Mouse (Mus musculus) limb, embryonic 14.5 days (tissue): Measurements from ENCODE around the gene Pold4. TPM values are rescaled to one million over a fixed set of nuclear protein-coding genes. Genes with fewer than 3 reads are reported as not detected.

Experiments
- ATAC-seq: fragments of 200-750 bp; cut with Nextera tagmentation; 2 replicates; pipeline ENCODE4 v1.8.0; 2017; ENCODE audit warnings: low read depth, moderate number of reproducible peaks, moderate TSS enrichment; ENCODE audit not compliant: low FRiP score
- DNase-seq: peaks from one replicate; pipeline ENCODE4 v3.0.0-alpha.2; 2015; ENCODE audit warnings: low spot score
- H3K27ac ChIP-seq: fragments of 300-500 bp; sonication (generic); replicated peaks from 2 replicates; pipeline ENCODE4 v1.5.1; 2014; ENCODE audit warnings: low read depth, mild to moderate bottlenecking, low read length, moderate library complexity, mixed read lengths
- H3K27me3 ChIP-seq: fragments of 300-500 bp; sonication (generic); 2 replicates; pipeline ENCODE4 v1.6.1; 2014; ENCODE audit warnings: low read length, mixed read lengths; ENCODE audit not compliant: control insufficient read depth, insufficient read depth
- H3K36me3 ChIP-seq: fragments of 300-500 bp; sonication (generic); 2 replicates; pipeline ENCODE4 v1.6.1; 2014; ENCODE audit warnings: mild to moderate bottlenecking, low read length, moderate library complexity, mixed read lengths; ENCODE audit not compliant: control insufficient read depth, insufficient read depth
- H3K4me1 ChIP-seq: fragments of 300-500 bp; sonication (generic); 2 replicates; pipeline ENCODE4 v1.6.1; 2014; ENCODE audit warnings: antibody characterized with exemption, low read length, mixed read lengths; ENCODE audit not compliant: control insufficient read depth, insufficient read depth
- H3K4me2 ChIP-seq: fragments of 300-500 bp; sonication (generic); replicated peaks from 2 replicates; pipeline ENCODE4 v1.6.1; 2014; ENCODE audit warnings: low read depth, mild to moderate bottlenecking, low read length, moderate library complexity; ENCODE audit not compliant: severe bottlenecking
- H3K4me3 ChIP-seq: fragments of 300-500 bp; sonication (generic); replicated peaks from 2 replicates; pipeline ENCODE4 v1.5.1; 2014; ENCODE audit warnings: low read length
- H3K9ac ChIP-seq: fragments of 300-500 bp; sonication (generic); 2 replicates; pipeline ENCODE4 v1.6.1; 2014; ENCODE audit warnings: mild to moderate bottlenecking, low read depth, low read length, moderate library complexity; ENCODE audit not compliant: severe bottlenecking
- H3K9me3 ChIP-seq: fragments of 300-500 bp; sonication (generic); 2 replicates; pipeline ENCODE4 v1.6.1; 2016; ENCODE audit warnings: low read length; ENCODE audit not compliant: control insufficient read depth
- POLR2A ChIP-seq: fragments of 200-500 bp; IDR thresholded peaks from 2 replicates; pipeline ENCODE4 v1.8.0; 2012; ENCODE audit warnings: inconsistent platforms, mild to moderate bottlenecking, moderate library complexity, borderline replicate concordance; ENCODE audit not compliant: insufficient read depth, insufficient read length; ENCODE audit errors: extremely low read depth
- WGBS: fragments of 180-500 bp; shearing (Covaris S2); extraction: QIAGEN DNeasy Blood & Tissue Kit; methylation state at CpG from one replicate; pipeline ENCODE4 v1.1.7; 2014; 5-methylcytosine and 5-hydroxymethylcytosine counted together
- polyA plus RNA-seq, 2 experiments: library from polyadenylated mRNA; depleted of rRNA in 1 of 2; stranded (reverse) in 1 of 2; unstranded in 1 of 2; fragments of >200 nt; fragmentation: Nextera tagmentation in 1 of 2; extraction: Ambion mirVana in 1 of 2; gene quantifications; 2 replicates each; pipeline versions ENCODE4 v1.2.1 to v1.2.3; 2012 to 2014

Gene Pold4
- polyA plus RNA-seq, 2 experiments, result 26.5 to 48.0 TPM

DNA sequence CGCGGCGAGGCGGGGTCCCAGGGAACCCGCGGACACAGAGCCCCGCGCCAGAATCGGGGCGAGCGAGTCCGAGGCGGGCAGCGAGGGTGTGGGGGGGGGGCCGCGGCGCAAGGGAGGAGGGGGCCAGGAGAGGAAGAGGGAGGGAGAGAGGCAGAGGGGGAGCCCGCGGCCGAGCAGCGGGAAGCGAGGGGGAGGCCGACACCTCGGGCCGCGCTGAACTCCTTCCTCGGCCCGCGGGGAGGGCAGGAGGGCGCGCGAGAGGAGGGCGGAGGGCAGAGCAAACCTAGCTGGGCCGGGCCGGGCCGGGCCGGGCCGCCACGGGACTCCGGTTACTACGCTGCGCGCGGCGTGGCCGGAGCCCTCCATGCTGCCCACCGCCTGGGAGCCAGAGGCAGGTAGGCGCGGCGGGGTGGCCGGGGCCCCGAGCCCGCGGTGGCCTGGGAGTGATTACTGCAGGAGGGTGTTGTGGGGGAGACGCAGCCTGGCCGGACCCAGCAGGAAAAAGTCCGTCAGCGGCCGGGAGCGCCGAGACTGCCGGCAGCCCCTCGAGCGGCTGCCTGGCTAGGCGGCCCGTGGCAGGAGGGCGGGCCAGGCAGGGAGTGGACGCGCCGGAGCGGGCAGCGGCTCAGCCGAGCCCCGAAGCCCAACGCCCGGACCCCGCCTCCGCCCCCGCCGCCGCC lies 16.8 kb upstream of the Pold4 start:
- peak overlapping the region; percentile 91 for H3K4me3 ChIP-seq
- DNase-seq (no peak), ATAC-seq (peak; percentile 57)
- H3K9me3 ChIP-seq, result no peaks in the 10 kb centered on the region
- peak overlapping the region; percentile 96 for H3K27ac ChIP-seq
- no peaks in the 10 kb centered on the region for H3K27me3 ChIP-seq
- H3K4me1 ChIP-seq, result peaks cover 51% of the 10 kb centered on the region
- peak overlapping the region; percentile 96 for H3K9ac ChIP-seq
- no peak for TF ChIP-seq POLR2A
- no peaks in the 10 kb centered on the region for H3K36me3 ChIP-seq
- peak overlapping the region; percentile 94 for H3K4me2 ChIP-seq
- WGBS, result under 1% methylated on average over 26 of the region's 81 CpGs

- Histone ChIP-seq H3K27ac (peak overlapping the region; percentile 96), H3K9ac (peak overlapping the region; percentile 96), H3K9me3 (no peaks in the 10 kb centered on the region), H3K4me1 (peaks cover 57% of the 10 kb centered on the region), H3K4me3 (peak overlapping the region; percentile 91), H3K4me2 (peak overlapping the region; percentile 94), H3K27me3 (no peaks in the 10 kb centered on the region), H3K36me3 (no peaks in the 10 kb centered on the region)
- 1% methylated on average over 15 of the region's 21 CpGs for WGBS
- no peak for TF ChIP-seq POLR2A
- DNase-seq, result no peak
- ATAC-seq, result no peak
Observed at GRCm38 (mm10) chr19:4215451-4215840, 16.3 kb upstream of the Pold4 start.

DNA sequence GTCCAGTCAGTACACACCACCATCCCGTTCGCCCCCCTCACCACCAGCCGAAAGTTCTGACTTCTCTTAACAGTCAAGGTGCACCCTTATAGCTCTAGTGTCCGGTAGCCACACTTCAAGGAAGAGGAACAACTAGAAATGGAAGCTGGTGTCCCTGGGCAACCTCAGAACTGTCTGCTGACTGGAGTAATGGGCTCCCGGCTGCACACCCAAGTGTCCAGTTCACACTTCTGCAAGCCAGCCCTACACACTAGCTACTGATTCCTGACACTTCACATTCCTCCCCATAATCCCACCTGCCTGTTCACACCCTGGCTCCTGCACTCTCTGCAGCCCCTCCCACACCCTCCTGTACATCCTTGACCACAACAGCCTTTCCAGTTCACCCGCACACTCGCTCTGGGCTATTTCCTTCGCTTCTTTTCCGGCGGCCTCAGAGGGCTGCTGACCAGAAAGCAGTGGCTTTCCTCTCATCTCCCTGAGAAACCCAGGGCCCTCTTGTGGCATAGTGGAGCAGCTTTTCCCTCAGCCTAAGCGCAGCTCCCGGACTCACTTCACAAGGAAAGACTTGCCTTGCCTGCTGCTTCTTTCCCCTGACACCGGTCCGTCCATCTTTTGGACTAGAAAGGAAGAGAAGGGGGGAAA lies 15.5 kb upstream of the Pold4 start:
- peak overlapping the region; percentile 94 for H3K4me2 ChIP-seq
- DNase-seq, result no peak
- H3K36me3 ChIP-seq, result no peaks in the 10 kb centered on the region
- 0 out of 2 replicates have a peak overlapping the region, but pooled peaks have one; percentile 33 for H3K27ac ChIP-seq
- no peak overlapping the region for H3K9ac ChIP-seq
- peak overlapping the region; percentile 91 for H3K4me3 ChIP-seq
- H3K4me1 ChIP-seq, result peaks cover 63% of the 10 kb centered on the region
- WGBS, result 14% methylated on average over 14 of the region's 14 CpGs
- TF ChIP-seq POLR2A, result no peak
- H3K27me3 ChIP-seq, result no peaks in the 10 kb centered on the region
- ATAC-seq, result no peak
- no peaks in the 10 kb centered on the region for H3K9me3 ChIP-seq

GRCm38 (mm10) chr19:4217140-4217539 lies 14.6 kb upstream of the Pold4 start:
- ATAC-seq (no peak), DNase-seq (no peak)
- Histone ChIP-seq H3K9me3 (no peaks in the 10 kb centered on the region), H3K4me1 (peaks cover 56% of the 10 kb centered on the region), H3K9ac (0 out of 2 replicates have a peak overlapping the region, but pooled peaks have one; percentile 3), H3K36me3 (peaks cover 4% of the 10 kb centered on the region), H3K4me3 (0 out of 2 replicates have a peak overlapping the region, but pooled peaks have one; percentile 2), H3K27me3 (no peaks in the 10 kb centered on the region), H3K27ac (no peak overlapping the region), H3K4me2 (peak overlapping the region; percentile 94)
- no peak for TF ChIP-seq POLR2A
- WGBS, result 13% methylated on average over 5 of the region's 5 CpGs

- no peak for TF ChIP-seq POLR2A
- ATAC-seq (no peak), DNase-seq (no peak)
- no peak overlapping the region for H3K4me2 ChIP-seq
- H3K36me3 ChIP-seq, result peaks cover 11% of the 10 kb centered on the region
- H3K27me3 ChIP-seq, result no peaks in the 10 kb centered on the region
- no peak overlapping the region for H3K27ac ChIP-seq
- H3K9ac ChIP-seq, result peak overlapping the region; percentile 22; the same call in 1 of the 2 replicates
- no peak overlapping the region for H3K4me3 ChIP-seq
- H3K4me1 ChIP-seq, result peaks cover 51% of the 10 kb centered on the region
- 34% methylated on average over 3 of the region's 3 CpGs for WGBS
- H3K9me3 ChIP-seq, result no peaks in the 10 kb centered on the region
Observed at GRCm38 (mm10) chr19:4217855-4218254, 13.8 kb upstream of the Pold4 start.
